Mouse (Mus musculus) bone marrow macrophage, adult 2 months (primary cell): ENCODE measurements around the gene Apbb2. TPM values are rescaled to one million over a fixed set of nuclear protein-coding genes. Genes with fewer than 3 reads are reported as not detected.
A peak's percentile ranks its signal among the peaks of the same experiment; 100 is the strongest.

Experiments used
- H3K27ac ChIP-seq: 2 replicates; pipeline ENCODE4 v1.5.1; 2012; ENCODE audit warnings: low read depth, low read length; ENCODE audit not compliant: insufficient read depth
- H3K4me1 ChIP-seq: 2 replicates; pipeline ENCODE4 v1.6.1; 2012; ENCODE audit warnings: low read length; ENCODE audit not compliant: control insufficient read depth, insufficient read depth
- H3K4me3 ChIP-seq: 2 replicates; pipeline ENCODE4 v1.5.1; 2012; ENCODE audit warnings: mild to moderate bottlenecking, low read length, moderate library complexity; ENCODE audit not compliant: insufficient read depth
- CTCF ChIP-seq: IDR thresholded peaks from 2 replicates; pipeline ENCODE4 v1.5.1; 2012; ENCODE audit warnings: low read depth, mild to moderate bottlenecking, low read length, moderate library complexity
- POLR2A ChIP-seq: IDR thresholded peaks from 2 replicates; pipeline ENCODE4 v1.6.1; 2012; ENCODE audit warnings: mild to moderate bottlenecking, low read depth, low read length, borderline replicate concordance
- polyA plus RNA-seq: library from polyadenylated mRNA; stranded (reverse); fragments of >200 nt; gene quantifications from 2 replicates; pipeline ENCODE4 v1.2.4, GENCODE M21; 2012; ENCODE audit not compliant: missing spikeins, insufficient read depth, insufficient read length

Apbb2 gene
- polyA plus RNA-seq, 1 experiment, result 22.5 TPM

- no peak overlapping the region for H3K4me3 ChIP-seq
- no peak for TF ChIP-seq CTCF
- no peak for TF ChIP-seq POLR2A
- H3K27ac ChIP-seq, result no peak overlapping the region
- H3K4me1 ChIP-seq, result peaks cover 19% of the 10 kb centered on the region
These were observed 234.5 kb downstream of the Apbb2 start for GRCm38 (mm10) chr5:66384114-66384513.

- Histone ChIP-seq H3K27ac (no peak overlapping the region), H3K4me3 (no peak overlapping the region), H3K4me1 (peaks cover 24% of the 10 kb centered on the region)
- TF ChIP-seq POLR2A (no peak), CTCF (no peak)
These were observed 236.5 kb downstream of the Apbb2 start for GRCm38 (mm10) chr5:66382111-66382510.

DNA sequence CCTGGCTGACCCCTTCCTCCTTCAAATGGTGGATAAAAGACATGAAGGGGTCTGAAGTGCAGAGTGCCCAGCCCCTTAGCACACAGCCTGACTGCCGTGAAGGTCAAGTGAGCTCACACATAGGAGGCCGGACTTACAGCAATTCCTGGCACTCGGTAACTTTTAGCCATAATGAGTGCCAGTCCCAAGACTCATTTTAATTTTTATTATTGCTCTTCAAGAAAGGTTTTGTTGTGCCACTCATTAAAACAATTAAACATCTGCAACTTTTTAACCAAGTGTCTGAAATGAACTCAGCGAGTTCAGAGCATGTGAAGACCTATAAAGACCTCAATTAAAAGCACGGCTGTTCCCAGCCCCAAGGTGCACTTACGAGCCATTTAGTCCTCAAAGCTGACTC, 239.6 kb downstream of the Apbb2 start:
- Histone ChIP-seq H3K4me1 (peaks cover 21% of the 10 kb centered on the region), H3K4me3 (no peak overlapping the region), H3K27ac (no peak overlapping the region)
- TF ChIP-seq POLR2A (no peak), CTCF (no peak)

DNA sequence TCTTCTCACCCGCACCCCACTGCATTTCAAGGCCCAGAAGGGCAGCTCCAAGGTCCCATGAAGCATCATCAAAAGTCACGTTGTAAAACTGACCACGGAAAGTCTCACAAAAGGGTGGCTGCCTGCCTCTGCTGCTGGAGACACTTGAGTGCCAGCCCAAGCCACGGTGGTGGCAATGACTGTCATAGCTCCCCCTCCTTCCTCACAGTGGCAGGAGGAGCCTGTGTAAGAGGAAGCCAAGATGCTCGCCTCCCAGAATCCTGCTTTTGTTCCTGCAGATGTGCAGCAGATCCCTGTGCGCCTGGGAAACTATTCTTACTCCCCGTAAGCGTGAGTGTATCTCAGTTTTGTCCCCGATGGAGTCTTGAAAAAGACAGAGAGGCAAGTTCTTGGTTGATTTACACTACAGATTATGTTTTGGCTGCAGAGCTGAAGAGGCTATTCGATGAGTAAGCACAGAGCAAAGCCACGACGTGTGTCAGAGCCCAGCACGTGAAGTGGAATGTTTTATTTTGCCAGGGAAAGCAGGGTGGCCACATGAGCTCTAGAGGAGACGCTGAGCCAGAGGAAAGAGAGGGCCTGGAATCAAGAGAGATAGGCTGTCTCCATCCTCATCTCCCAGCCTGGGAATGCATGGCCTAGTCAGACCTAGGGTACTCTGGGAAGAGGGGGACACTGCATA, 241.9 kb downstream of the Apbb2 start:
- Histone ChIP-seq H3K4me1 (peaks cover 24% of the 10 kb centered on the region), H3K27ac (peak overlapping the region; percentile 42), H3K4me3 (no peak overlapping the region)
- TF ChIP-seq CTCF, result no peak

DNA sequence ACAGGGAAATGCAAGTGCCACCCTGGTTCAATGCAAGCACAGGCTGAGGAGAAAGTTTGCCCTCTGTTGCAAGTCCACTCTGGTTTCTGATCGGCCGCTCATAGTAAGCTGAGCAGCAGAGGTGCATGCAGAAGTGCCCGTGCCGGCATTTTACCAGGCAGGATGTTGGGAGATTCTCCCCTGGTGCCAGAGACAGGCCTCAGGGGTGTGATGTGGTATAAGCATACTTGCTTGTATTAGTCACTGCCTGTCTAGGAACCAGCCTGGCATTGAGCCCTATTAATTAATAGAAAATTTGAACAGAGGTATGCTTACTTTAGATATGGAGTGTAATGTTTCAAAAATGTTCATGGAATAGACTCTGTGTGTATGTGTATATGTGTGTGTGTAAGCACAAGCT, 244.2 kb downstream of the Apbb2 start:
- Histone ChIP-seq H3K4me3 (no peak overlapping the region), H3K4me1 (peaks cover 25% of the 10 kb centered on the region), H3K27ac (no peak overlapping the region)
- TF ChIP-seq POLR2A (no peak), CTCF (no peak)

GRCm38 (mm10) chr5:66373515-66374164, 244.9 kb downstream of the Apbb2 start:
- Histone ChIP-seq H3K4me1 (peaks cover 25% of the 10 kb centered on the region), H3K4me3 (no peak overlapping the region), H3K27ac (no peak overlapping the region)
- TF ChIP-seq POLR2A, result no peak
- TF ChIP-seq CTCF, result no peak

- H3K4me3 ChIP-seq, result no peak overlapping the region
- H3K4me1 ChIP-seq, result peaks cover 13% of the 10 kb centered on the region
- H3K27ac ChIP-seq, result no peak overlapping the region
- TF ChIP-seq POLR2A (no peak), CTCF (no peak)
These were observed 247.5 kb downstream of the Apbb2 start for GRCm38 (mm10) chr5:66371131-66371530.

GRCm38 (mm10) chr5:66368966-66369365, 249.6 kb downstream of the Apbb2 start:
- Histone ChIP-seq H3K4me1 (peaks cover 17% of the 10 kb centered on the region), H3K4me3 (no peak overlapping the region), H3K27ac (no peak overlapping the region)
- TF ChIP-seq CTCF, result peak; percentile 96
- TF ChIP-seq POLR2A, result no peak

GRCm38 (mm10) chr5:66367641-66368040, 250.9 kb downstream of the Apbb2 start:
- H3K4me3 ChIP-seq, result no peak overlapping the region
- H3K27ac ChIP-seq, result no peak overlapping the region
- H3K4me1 ChIP-seq, result peaks cover 26% of the 10 kb centered on the region
- no peak for TF ChIP-seq CTCF
- no peak for TF ChIP-seq POLR2A

GRCm38 (mm10) chr5:66363274-66364261, 255.0 kb downstream of the Apbb2 start:
- TF ChIP-seq POLR2A (no peak), CTCF (no peak)
- 0 out of 2 replicates have a peak overlapping the region, but pooled peaks have one; percentile 2 for H3K27ac ChIP-seq
- no peak overlapping the region for H3K4me3 ChIP-seq
- H3K4me1 ChIP-seq, result peaks cover 19% of the 10 kb centered on the region
